Mouse (Mus musculus) heart, embryonic 14.5 days (tissue): ENCODE data around the gene Zfp786. TPM values are rescaled to one million over a fixed set of nuclear protein-coding genes. Genes with fewer than 3 reads are reported as not detected.
"Not testable (repeated sequence)": the region's sequence is repeated elsewhere in the genome, so short reads cannot be mapped to it uniquely, and the experiment has no call there.

Experiments used
- ATAC-seq: fragments of 200-750 bp; cut with Nextera tagmentation; 2 replicates; pipeline ENCODE4 v1.8.0; 2017; ENCODE audit warnings: low read depth, moderate TSS enrichment; ENCODE audit not compliant: insufficient number of reproducible peaks, insufficient read depth, low FRiP score
- H3K27ac ChIP-seq, 2 experiments: fragments of 200-500 bp in 1 of 2; fragments of 300-500 bp in 1 of 2; sonication (generic) in 1 of 2; replicated peaks in 1 of 2; 2 replicates each; pipeline ENCODE4 v1.5.1; 2012 to 2014; ENCODE audit warnings: low read depth in 2 of 2, low read length in 2 of 2, control low read depth in 1 of 2, mild to moderate bottlenecking in 1 of 2, mixed read lengths in 1 of 2; ENCODE audit not compliant: control insufficient read depth in 1 of 2, insufficient read depth in 1 of 2
- H3K27me3 ChIP-seq: fragments of 300-500 bp; sonication (generic); 2 replicates; pipeline ENCODE4 v1.6.1; 2014; ENCODE audit warnings: mild to moderate bottlenecking, low read length, control low read depth; ENCODE audit not compliant: control insufficient read depth, insufficient read depth
- H3K36me3 ChIP-seq: fragments of 300-500 bp; sonication (generic); 2 replicates; pipeline ENCODE4 v1.6.1; 2014; ENCODE audit warnings: mild to moderate bottlenecking, control low read depth, low read length, mixed read lengths; ENCODE audit not compliant: control insufficient read depth, insufficient read depth
- H3K4me1 ChIP-seq, 2 experiments: fragments of 200-500 bp in 1 of 2; fragments of 300-500 bp in 1 of 2; sonication (generic) in 1 of 2; 2 replicates each; pipeline ENCODE4 v1.6.1; 2012 to 2014; ENCODE audit warnings: low read length in 2 of 2, control low read depth in 1 of 2, mixed read lengths in 1 of 2; ENCODE audit not compliant: control insufficient read depth in 2 of 2, insufficient read depth in 2 of 2
- H3K4me2 ChIP-seq: fragments of 300-500 bp; sonication (generic); 2 replicates; pipeline ENCODE4 v1.6.1; 2014; ENCODE audit warnings: mild to moderate bottlenecking, low read length
- H3K4me3 ChIP-seq, 2 experiments: fragments of 200-500 bp in 1 of 2; fragments of 300-500 bp in 1 of 2; sonication (generic) in 1 of 2; 2 replicates each; pipeline ENCODE4 v1.5.1; 2012 to 2014; ENCODE audit warnings: low read length in 2 of 2, mild to moderate bottlenecking in 2 of 2, control low read depth in 1 of 2, low read depth in 1 of 2, moderate library complexity in 1 of 2; ENCODE audit not compliant: control insufficient read depth in 1 of 2, insufficient read depth in 1 of 2
- H3K9ac ChIP-seq: fragments of 300-500 bp; sonication (generic); 2 replicates; pipeline ENCODE4 v1.6.1; 2014; ENCODE audit warnings: mild to moderate bottlenecking, low read length
- H3K9me3 ChIP-seq: fragments of 300-500 bp; sonication (generic); 2 replicates; pipeline ENCODE4 v1.6.1; 2016; ENCODE audit warnings: low read length, control low read depth; ENCODE audit not compliant: control insufficient read depth
- WGBS: fragments of 180-500 bp; shearing (Covaris S2); extraction: QIAGEN DNeasy Blood & Tissue Kit; methylation state at CpG from one replicate; pipeline ENCODE4 v1.1.7; 2014; 5-methylcytosine and 5-hydroxymethylcytosine counted together
- microRNA counts: library from miRNA; unstranded; fragments of <30 nt; microRNA quantifications from one replicate; lab custom pipeline; 2016
- microRNA-seq: library from miRNA; unstranded; fragments of <30 nt; microRNA quantifications from one replicate; pipeline ENCODE4, GENCODE M21; 2016
- polyA plus RNA-seq: library from polyadenylated mRNA; unstranded; fragments of >200 nt; fragmentation: Nextera tagmentation; extraction: Ambion mirVana; gene quantifications from 2 replicates; pipeline ENCODE4 v1.2.1, GENCODE M21; 2014

Zfp786 gene
- polyA plus RNA-seq, 1 experiment from 2014 or later: 1.4 TPM

- not testable (repeated sequence) for H3K27me3 ChIP-seq, H3K9me3 ChIP-seq, ATAC-seq, H3K9ac ChIP-seq, H3K4me1 ChIP-seq, H3K4me3 ChIP-seq, H3K27ac ChIP-seq, H3K36me3 ChIP-seq
- 56% methylated on average over 8 of the region's 19 CpGs for WGBS
- peak overlapping the region; percentile 44; the same call in 1 of the 2 replicates for H3K4me2 ChIP-seq
Measured at GRCm38 (mm10) chr6:47771760-47772159, 58.9 kb downstream of the Zfp786 start.

GRCm38 (mm10) chr6:47771113-47771512 is 59.6 kb downstream of the Zfp786 start:
- not testable (repeated sequence) for H3K27ac ChIP-seq, H3K27me3 ChIP-seq, H3K4me2 ChIP-seq, H3K36me3 ChIP-seq, ATAC-seq, H3K4me3 ChIP-seq, H3K4me1 ChIP-seq, H3K9ac ChIP-seq, H3K9me3 ChIP-seq
- WGBS: 77% methylated on average over 10 of the region's 12 CpGs

- not testable (repeated sequence) for H3K27me3 ChIP-seq, H3K4me1 ChIP-seq, H3K4me2 ChIP-seq, H3K9ac ChIP-seq, H3K27ac ChIP-seq, H3K36me3 ChIP-seq, ATAC-seq, H3K4me3 ChIP-seq, H3K9me3 ChIP-seq
- WGBS: 80% methylated on average over 4 of the region's 4 CpGs
Measured at GRCm38 (mm10) chr6:47769861-47770260, 60.8 kb downstream of the Zfp786 start.

MicroRNA genes within 50 kb of the gene (microRNA counts, 519-probe panel; counts per million panel counts)
- 322 counts per million, percentile 70 among the panel's probes with 10 or more counts for microRNA mmu-miR-704 (lab: Ali Mortazavi, UCI)

Small RNAs within 50 kb of the gene (microRNA-seq; reads per million reads assigned to microRNA genes)
- not detected for gene Mir704

Other genes starting within 250 kb of the Zfp786 start
- gene Ezh2, start 235.5 kb downstream of the Zfp786 start, polyA plus RNA-seq: 41.2 and 45.8 TPM in 2 replicates
- 149 TPM in 2 replicates for gene Pdia4, start 17.4 kb downstream of the Zfp786 start, polyA plus RNA-seq
- gene Zfp398, start 4.8 kb upstream of the Zfp786 start, polyA plus RNA-seq: 3.9 and 4.7 TPM in 2 replicates
- 6.0 and 6.7 TPM in 2 replicates for gene Zfp282, start 46.3 kb upstream of the Zfp786 start, polyA plus RNA-seq
- gene Zfp212, start 89.6 kb upstream of the Zfp786 start, polyA plus RNA-seq: 7.1 and 7.2 TPM in 2 replicates
- gene Zfp956, start 122.5 kb upstream of the Zfp786 start, polyA plus RNA-seq: 2.1 and 3.0 TPM in 2 replicates
- 3.0 and 3.1 TPM in 2 replicates for gene Zfp777, start 218.0 kb upstream of the Zfp786 start, polyA plus RNA-seq